Mouse (Mus musculus): Measurements from ENCODE around the gene Lnx2. TPM values are rescaled to one million over a fixed set of nuclear protein-coding genes. Genes with fewer than 3 reads are reported as not detected.

Gene Lnx2
- polyA plus RNA-seq, 1 experiment from 2014 or later, result 12.4 TPM

- 85% methylated on average over 10 of the region's 10 CpGs for WGBS
- Histone ChIP-seq H3K4me1 (replicated peaks; ENCODE audit: insufficient read depth, low read length) (peaks cover 7% of the 10 kb centered on the region), H3K9me3 (replicated peaks; ENCODE audit: low read length) (no peaks in the 10 kb centered on the region), H3K36me3 (ENCODE audit: insufficient read depth, low read length) (no peaks in the 10 kb centered on the region), H3K27ac (no peak overlapping the region), H3K4me3 (replicated peaks; ENCODE audit: low read depth, low read length) (no peak overlapping the region), H3K4me2 (ENCODE audit: low read length) (no peak overlapping the region), H3K9ac (ENCODE audit: low read depth, low read length) (no peak overlapping the region), H3K27me3 (ENCODE audit: insufficient read depth, low read length) (no peaks in the 10 kb centered on the region)
- ATAC-seq (replicated peaks; ENCODE audit: low FRiP score, low read depth) (no peak), DNase-seq (ENCODE audit: low spot score) (no peak)
- no peak for TF ChIP-seq CTCF (IDR thresholded peaks at IDR 0.05; ENCODE audit: low read depth)
Observed at GRCm38 (mm10) chr5:146987588-146987987, 88.8 kb downstream of the Lnx2 start.

GRCm38 (mm10) chr5:146985725-146986433 lies 90.5 kb downstream of the Lnx2 start:
- 65% methylated on average over 21 of the region's 21 CpGs for WGBS
- H3K4me3 ChIP-seq (replicated peaks; ENCODE audit: low read depth, low read length), result no peak overlapping the region
- no peaks in the 10 kb centered on the region for H3K27me3 ChIP-seq (ENCODE audit: insufficient read depth, low read length)

GRCm38 (mm10) chr5:146983216-146983615 lies 93.2 kb downstream of the Lnx2 start:
- peak; percentile 93 for TF ChIP-seq CTCF (IDR thresholded peaks at IDR 0.05; ENCODE audit: low read depth)
- WGBS, result 6% methylated on average over 8 of the region's 8 CpGs
- Histone ChIP-seq H3K4me3 (replicated peaks; ENCODE audit: low read depth, low read length) (no peak overlapping the region), H3K9me3 (replicated peaks; ENCODE audit: low read length) (no peaks in the 10 kb centered on the region), H3K27me3 (ENCODE audit: insufficient read depth, low read length) (no peaks in the 10 kb centered on the region), H3K4me2 (ENCODE audit: low read length) (no peak overlapping the region), H3K27ac (no peak overlapping the region), H3K9ac (ENCODE audit: low read depth, low read length) (no peak overlapping the region), H3K36me3 (ENCODE audit: insufficient read depth, low read length) (no peaks in the 10 kb centered on the region), H3K4me1 (replicated peaks; ENCODE audit: insufficient read depth, low read length) (peaks cover 7% of the 10 kb centered on the region)
- ATAC-seq (replicated peaks; ENCODE audit: low FRiP score, low read depth) (0 out of 2 replicates have a peak, but pooled peaks have one; percentile 25), DNase-seq (ENCODE audit: low spot score) (peak; percentile 85)

More at GRCm38 (mm10) chr5:146985725-146986433, 90.5 kb downstream of the Lnx2 start:
- H3K4me2 ChIP-seq (ENCODE audit: low read length), result peak overlapping the region; percentile 32
- H3K9ac ChIP-seq (ENCODE audit: low read depth, low read length), result no peak overlapping the region
- peaks cover 7% of the 10 kb centered on the region for H3K4me1 ChIP-seq (replicated peaks; ENCODE audit: insufficient read depth, low read length)
- no peak for DNase-seq (ENCODE audit: low spot score)
- no peak for TF ChIP-seq CTCF (IDR thresholded peaks at IDR 0.05; ENCODE audit: low read depth)
- no peak overlapping the region for H3K27ac ChIP-seq
- no peak for ATAC-seq (replicated peaks; ENCODE audit: low FRiP score, low read depth)
- no peaks in the 10 kb centered on the region for H3K36me3 ChIP-seq (ENCODE audit: insufficient read depth, low read length)
- no peaks in the 10 kb centered on the region for H3K9me3 ChIP-seq (replicated peaks; ENCODE audit: low read length)

GRCm38 (mm10) chr5:146981376-146981775 lies 95.0 kb downstream of the Lnx2 start:
- H3K4me1 ChIP-seq (replicated peaks; ENCODE audit: insufficient read depth, low read length), result peaks cover 4% of the 10 kb centered on the region
- no peaks in the 10 kb centered on the region for H3K36me3 ChIP-seq (ENCODE audit: insufficient read depth, low read length)
- 82% methylated on average over 6 of the region's 6 CpGs for WGBS
- TF ChIP-seq CTCF (IDR thresholded peaks at IDR 0.05; ENCODE audit: low read depth), result no peak
- DNase-seq (ENCODE audit: low spot score) (no peak), ATAC-seq (replicated peaks; ENCODE audit: low FRiP score, low read depth) (no peak)
- no peak overlapping the region for H3K27ac ChIP-seq
- H3K9me3 ChIP-seq (replicated peaks; ENCODE audit: low read length), result no peaks in the 10 kb centered on the region
- no peak overlapping the region for H3K9ac ChIP-seq (ENCODE audit: low read depth, low read length)
- H3K4me2 ChIP-seq (ENCODE audit: low read length), result no peak overlapping the region
- H3K27me3 ChIP-seq (ENCODE audit: insufficient read depth, low read length), result no peaks in the 10 kb centered on the region
- no peak overlapping the region for H3K4me3 ChIP-seq (replicated peaks; ENCODE audit: low read depth, low read length)

- H3K27ac ChIP-seq, result peak overlapping the region; percentile 60
- H3K4me1 ChIP-seq (replicated peaks; ENCODE audit: insufficient read depth, low read length), result peaks cover 11% of the 10 kb centered on the region
- no peaks in the 10 kb centered on the region for H3K36me3 ChIP-seq (ENCODE audit: insufficient read depth, low read length)
- 21% methylated on average over 13 of the region's 13 CpGs for WGBS
- H3K27me3 ChIP-seq (ENCODE audit: insufficient read depth, low read length), result no peaks in the 10 kb centered on the region
- H3K4me2 ChIP-seq (ENCODE audit: low read length), result peak overlapping the region; percentile 23
- no peak for TF ChIP-seq CTCF (IDR thresholded peaks at IDR 0.05; ENCODE audit: low read depth)
- no peaks in the 10 kb centered on the region for H3K9me3 ChIP-seq (replicated peaks; ENCODE audit: low read length)
- ATAC-seq (replicated peaks; ENCODE audit: low FRiP score, low read depth), result no peak
- no peak overlapping the region for H3K4me3 ChIP-seq (replicated peaks; ENCODE audit: low read depth, low read length)
- no peak overlapping the region for H3K9ac ChIP-seq (ENCODE audit: low read depth, low read length)
- no peak for DNase-seq (ENCODE audit: low spot score)
Observed at GRCm38 (mm10) chr5:146974781-146975123, 101.6 kb downstream of the Lnx2 start.

GRCm38 (mm10) chr5:146973858-146974780 lies 102.3 kb downstream of the Lnx2 start:
- H3K4me3 ChIP-seq (replicated peaks; ENCODE audit: low read depth, low read length), result no peak overlapping the region
- H3K36me3 ChIP-seq (ENCODE audit: insufficient read depth, low read length), result no peaks in the 10 kb centered on the region
- H3K27me3 ChIP-seq (ENCODE audit: insufficient read depth, low read length), result no peaks in the 10 kb centered on the region
- no peak overlapping the region for H3K9ac ChIP-seq (ENCODE audit: low read depth, low read length)
- H3K9me3 ChIP-seq (replicated peaks; ENCODE audit: low read length), result no peaks in the 10 kb centered on the region
- no peak for TF ChIP-seq CTCF (IDR thresholded peaks at IDR 0.05; ENCODE audit: low read depth)
- DNase-seq (ENCODE audit: low spot score) (peak; percentile 67), ATAC-seq (replicated peaks; ENCODE audit: low FRiP score, low read depth) (peak; percentile 64)
- 48% methylated on average over 25 of the region's 25 CpGs for WGBS
- H3K27ac ChIP-seq, result 0 out of 2 replicates have a peak overlapping the region, but pooled peaks have one; percentile 31
- H3K4me2 ChIP-seq (ENCODE audit: low read length), result peak overlapping the region; percentile 23; the same call in 1 of the 2 replicates
- peaks cover 11% of the 10 kb centered on the region for H3K4me1 ChIP-seq (replicated peaks; ENCODE audit: insufficient read depth, low read length)
